Mouse (Mus musculus): ENCODE data around the gene Llgl1. TPM values are rescaled to one million over a fixed set of nuclear protein-coding genes. Genes with fewer than 3 reads are reported as not detected.

Gene Llgl1
- polyA plus RNA-seq, 1 experiment from 2014 or later: 137 TPM

GRCm38 (mm10) chr11:60708631-60709030, 9.1 kb downstream of the Llgl1 start:
- H3K27me3 ChIP-seq (ENCODE audit: low read depth, poor library complexity, severe bottlenecking): no peaks in the 10 kb centered on the region
- H3K27ac ChIP-seq: no peak overlapping the region
- no peaks in the 10 kb centered on the region for H3K4me1 ChIP-seq
- no peak for DNase-seq (ENCODE audit: low spot score)
- no peak overlapping the region for H3K4me3 ChIP-seq
- no peaks in the 10 kb centered on the region for H3K9me3 ChIP-seq (replicated peaks)
- 88% methylated on average over 10 of the region's 10 CpGs for WGBS
- H3K36me3 ChIP-seq: peaks cover 100% of the 10 kb centered on the region

- Histone ChIP-seq H3K4me1 (no peaks in the 10 kb centered on the region), H3K4me3 (no peak overlapping the region), H3K9me3 (replicated peaks) (no peaks in the 10 kb centered on the region), H3K27me3 (ENCODE audit: low read depth, poor library complexity, severe bottlenecking) (no peaks in the 10 kb centered on the region), H3K27ac (no peak overlapping the region), H3K36me3 (peaks cover 100% of the 10 kb centered on the region)
- no peak for DNase-seq (ENCODE audit: low spot score)
- WGBS: 96% methylated on average over 45 of the region's 45 CpGs
Measured at GRCm38 (mm10) chr11:60709481-60710465, 10.2 kb downstream of the Llgl1 start.

- no peak for DNase-seq (ENCODE audit: low spot score)
- Histone ChIP-seq H3K4me1 (no peaks in the 10 kb centered on the region), H3K9me3 (replicated peaks) (no peaks in the 10 kb centered on the region), H3K27me3 (ENCODE audit: low read depth, poor library complexity, severe bottlenecking) (no peaks in the 10 kb centered on the region), H3K4me3 (no peak overlapping the region), H3K27ac (no peak overlapping the region), H3K36me3 (peaks cover 100% of the 10 kb centered on the region)
- WGBS: 96% methylated on average over 17 of the region's 17 CpGs
Measured at GRCm38 (mm10) chr11:60711218-60711617, 11.7 kb downstream of the Llgl1 start.

- H3K4me1 ChIP-seq: no peaks in the 10 kb centered on the region
- no peak overlapping the region for H3K27ac ChIP-seq
- H3K36me3 ChIP-seq: peaks cover 100% of the 10 kb centered on the region
- no peaks in the 10 kb centered on the region for H3K9me3 ChIP-seq (replicated peaks)
- DNase-seq (ENCODE audit: low spot score): no peak
- H3K27me3 ChIP-seq (ENCODE audit: low read depth, poor library complexity, severe bottlenecking): no peaks in the 10 kb centered on the region
- WGBS: 93% methylated on average over 18 of the region's 18 CpGs
- H3K4me3 ChIP-seq: no peak overlapping the region
Measured at GRCm38 (mm10) chr11:60712040-60712439, 12.5 kb downstream of the Llgl1 start.

- DNase-seq (ENCODE audit: low spot score): no peak
- H3K27me3 ChIP-seq (ENCODE audit: low read depth, poor library complexity, severe bottlenecking): no peaks in the 10 kb centered on the region
- H3K4me1 ChIP-seq: no peaks in the 10 kb centered on the region
- no peak overlapping the region for H3K27ac ChIP-seq
- H3K4me3 ChIP-seq: no peak overlapping the region
- H3K9me3 ChIP-seq (replicated peaks): no peaks in the 10 kb centered on the region
- H3K36me3 ChIP-seq: peaks cover 100% of the 10 kb centered on the region
- WGBS: 96% methylated on average over 13 of the region's 13 CpGs
Measured at GRCm38 (mm10) chr11:60712639-60713255, 13.2 kb downstream of the Llgl1 start.

- no peak overlapping the region for H3K4me3 ChIP-seq
- H3K36me3 ChIP-seq: peaks cover 100% of the 10 kb centered on the region
- no peaks in the 10 kb centered on the region for H3K4me1 ChIP-seq
- no peak overlapping the region for H3K27ac ChIP-seq
- 93% methylated on average over 5 of the region's 5 CpGs for WGBS
- H3K9me3 ChIP-seq (replicated peaks): no peaks in the 10 kb centered on the region
- DNase-seq (ENCODE audit: low spot score): no peak
- no peaks in the 10 kb centered on the region for H3K27me3 ChIP-seq (ENCODE audit: low read depth, poor library complexity, severe bottlenecking)
Measured at GRCm38 (mm10) chr11:60715833-60716232, 16.3 kb downstream of the Llgl1 start.

GRCm38 (mm10) chr11:60719263-60719662, 19.7 kb downstream of the Llgl1 start:
- DNase-seq (ENCODE audit: low spot score): no peak
- Histone ChIP-seq H3K27me3 (ENCODE audit: low read depth, poor library complexity, severe bottlenecking) (no peaks in the 10 kb centered on the region), H3K9me3 (replicated peaks) (no peaks in the 10 kb centered on the region), H3K4me3 (no peak overlapping the region), H3K36me3 (peaks cover 100% of the 10 kb centered on the region), H3K4me1 (no peaks in the 10 kb centered on the region), H3K27ac (no peak overlapping the region)
- WGBS: 85% methylated on average over 5 of the region's 5 CpGs

- Histone ChIP-seq H3K4me1 (peaks cover 34% of the 10 kb centered on the region), H3K36me3 (peaks cover 52% of the 10 kb centered on the region), H3K27me3 (ENCODE audit: low read depth, poor library complexity, severe bottlenecking) (no peaks in the 10 kb centered on the region), H3K9me3 (replicated peaks) (no peaks in the 10 kb centered on the region), H3K27ac (peak within 1 kb of the TSS; percentile 89), H3K4me3 (peak within 1 kb of the TSS; percentile 80)
- WGBS: under 1% methylated on average over 57 of the region's 71 CpGs
- DNase-seq (ENCODE audit: low spot score): peak; percentile 88
Measured at GRCm38 (mm10) chr11:60726601-60727391, 27.3 kb downstream of the Llgl1 start, which contains the start of gene Flii. TSS of gene Flii (minus strand) at chr11:60727263.

GRCm38 (mm10) chr11:60727392-60728140, 28.0 kb downstream of the Llgl1 start:
- 11% methylated on average over 12 of the region's 12 CpGs for WGBS
- Histone ChIP-seq H3K4me3 (peak overlapping the region; percentile 80), H3K27me3 (ENCODE audit: low read depth, poor library complexity, severe bottlenecking) (no peaks in the 10 kb centered on the region), H3K36me3 (peaks cover 49% of the 10 kb centered on the region), H3K4me1 (peaks cover 34% of the 10 kb centered on the region), H3K9me3 (replicated peaks) (no peaks in the 10 kb centered on the region), H3K27ac (peak overlapping the region; percentile 89)
- DNase-seq (ENCODE audit: low spot score): no peak

GRCm38 (mm10) chr11:60728260-60728761, 28.8 kb downstream of the Llgl1 start, which contains the start of gene Mief2:
TSS of gene Mief2 (plus strand) at chr11:60728398.
- H3K27ac ChIP-seq: peak within 1 kb of the TSS; percentile 89
- peaks cover 49% of the 10 kb centered on the region for H3K36me3 ChIP-seq
- WGBS: under 1% methylated on average over 44 of the region's 44 CpGs
- no peaks in the 10 kb centered on the region for H3K9me3 ChIP-seq (replicated peaks)
- peak; percentile 90 for DNase-seq (ENCODE audit: low spot score)
- no peaks in the 10 kb centered on the region for H3K27me3 ChIP-seq (ENCODE audit: low read depth, poor library complexity, severe bottlenecking)
- peaks cover 34% of the 10 kb centered on the region for H3K4me1 ChIP-seq
- peak within 1 kb of the TSS; percentile 80 for H3K4me3 ChIP-seq

- H3K27me3 ChIP-seq (ENCODE audit: low read depth, poor library complexity, severe bottlenecking): no peaks in the 10 kb centered on the region
- H3K9me3 ChIP-seq (replicated peaks): no peaks in the 10 kb centered on the region
- H3K36me3 ChIP-seq: peaks cover 49% of the 10 kb centered on the region
- DNase-seq (ENCODE audit: low spot score): no peak
- H3K4me1 ChIP-seq: peaks cover 34% of the 10 kb centered on the region
- WGBS: 85% methylated on average over 6 of the region's 6 CpGs
- H3K27ac ChIP-seq: peak overlapping the region; percentile 89; the same call in 1 of the 2 replicates
- H3K4me3 ChIP-seq: peak overlapping the region; percentile 80
Measured at GRCm38 (mm10) chr11:60729217-60729641, 29.7 kb downstream of the Llgl1 start.

GRCm38 (mm10) chr11:60730169-60730568, 30.6 kb downstream of the Llgl1 start:
- H3K27me3 ChIP-seq (ENCODE audit: low read depth, poor library complexity, severe bottlenecking): no peaks in the 10 kb centered on the region
- H3K9me3 ChIP-seq (replicated peaks): no peaks in the 10 kb centered on the region
- H3K4me3 ChIP-seq: no peak overlapping the region
- H3K36me3 ChIP-seq: peaks cover 41% of the 10 kb centered on the region
- DNase-seq (ENCODE audit: low spot score): no peak
- 0 out of 2 replicates have a peak overlapping the region, but pooled peaks have one; percentile 12 for H3K27ac ChIP-seq
- 87% methylated on average over 9 of the region's 9 CpGs for WGBS
- H3K4me1 ChIP-seq: peaks cover 34% of the 10 kb centered on the region
